Mouse (Mus musculus) erythroblast, embryonic 14.5 days (primary cell): ENCODE measurements around the gene Acacb.

Experiments used
- GATA1 ChIP-seq: IDR thresholded peaks from 2 replicates; pipeline ENCODE4 v1.6.1; 2012; ENCODE audit warnings: low read length, inconsistent platforms, mixed read lengths
- TAL1 ChIP-seq: IDR thresholded peaks from 3 replicates; pipeline ENCODE4 v1.6.1; 2012; ENCODE audit warnings: low read length, inconsistent platforms, mixed read lengths

DNA sequence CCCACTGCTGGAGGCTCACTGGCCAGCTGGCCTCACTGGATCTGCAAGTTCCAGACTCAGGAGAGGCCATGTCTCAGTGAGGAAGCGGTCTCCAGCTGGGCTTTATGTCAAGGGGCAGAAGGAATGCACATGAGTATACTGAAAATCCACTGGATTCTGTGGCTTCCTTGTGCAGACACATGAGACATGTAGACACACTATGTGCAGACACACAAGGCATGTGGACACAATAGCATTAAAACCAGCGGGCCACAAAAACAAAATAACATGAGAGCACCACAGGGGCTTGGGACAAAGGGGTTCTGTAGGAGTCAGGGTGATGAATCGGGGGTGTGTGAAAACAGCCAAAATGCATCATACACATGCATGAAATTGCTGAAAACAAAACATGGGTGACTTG is 20.3 kb upstream of the Acacb start:
- TF ChIP-seq GATA1 (no peak), TAL1 (no peak)
